Comparison of ENCODE assay signal across 18 mouse cellular contexts in the genomic region with DNA sequence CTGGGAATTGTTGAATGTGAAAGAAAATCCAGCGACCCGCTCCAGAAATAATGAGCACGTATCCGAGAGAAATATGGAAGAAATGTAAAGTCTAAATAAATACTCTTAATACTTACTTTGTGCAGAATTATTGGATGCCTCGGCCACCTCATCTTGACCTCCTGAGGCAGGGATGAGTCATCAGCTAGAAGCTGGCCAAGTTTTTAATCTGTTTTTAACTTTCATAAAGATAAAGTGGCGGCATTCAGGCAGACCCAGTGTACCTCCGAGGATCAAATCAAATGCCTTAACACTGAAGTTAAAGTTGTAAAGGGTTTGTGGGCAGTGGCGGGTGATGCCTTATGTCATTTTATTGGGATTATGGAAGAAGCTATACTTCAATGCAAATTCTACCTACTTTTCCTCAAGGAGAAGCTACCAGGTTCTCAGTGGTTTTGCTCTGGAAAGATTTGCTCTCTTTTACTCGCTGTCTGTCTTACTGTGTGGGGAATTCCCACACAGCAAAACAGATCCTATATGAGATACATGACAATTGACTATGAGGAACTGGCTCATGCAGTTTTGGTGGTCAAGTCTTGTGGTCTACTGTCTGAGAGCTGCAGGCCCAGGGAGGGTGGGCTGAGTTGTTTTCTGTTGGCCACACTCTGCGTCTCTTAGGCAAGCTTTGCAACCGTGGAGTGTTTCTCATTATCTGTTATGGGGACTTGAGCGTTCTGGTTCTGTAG. TPM values are rescaled to one million over a fixed set of nuclear protein-coding genes. Genes with fewer than 3 reads are reported as not detected.
DNase-seq lines count a peak whose midpoint lies in the region; ATAC-seq and TF ChIP-seq lines count a peak whose summit lies in the region.
"Had no signal": no experiment of that assay in that cellular context is flagged by ENCODE, and none has a peak within 500 bp of the region (broad histone marks: within the 10 kb centered on the region; RNA-seq: fewer than 3 reads in every experiment).

No protein-coding gene starts in this region.

- no peak overlapping the region for H3K4me2 ChIP-seq in liver, postnatal 0 days (ENCODE audit: low read depth, low read length)
- H3K4me2 ChIP-seq in liver, embryonic 12.5 days: no peak overlapping the region
- H3K4me2 ChIP-seq in forebrain, embryonic 15.5 days (replicated peaks): no peak overlapping the region
- H3K4me2 ChIP-seq: midbrain, embryonic 12.5 days had no signal

- no peak for TF ChIP-seq EP300 in liver, postnatal 0 days (IDR thresholded peaks at IDR 0.05; ENCODE audit: low read depth)

- H3K4me1 ChIP-seq in liver, postnatal 0 days (ENCODE audit: insufficient read depth): peaks cover 14% of the 10 kb centered on the region
- H3K4me1 ChIP-seq in liver, embryonic 12.5 days: no peaks in the 10 kb centered on the region
- H3K4me1 ChIP-seq in forebrain, embryonic 15.5 days: no peaks in the 10 kb centered on the region
- H3K4me1 ChIP-seq: midbrain, embryonic 12.5 days had no signal

- H3K4me3 ChIP-seq in liver, postnatal 0 days (ENCODE audit: low read depth, low read length): no peak overlapping the region
- no peak overlapping the region for H3K4me3 ChIP-seq in liver, embryonic 12.5 days
- no peak overlapping the region for H3K4me3 ChIP-seq in forebrain, embryonic 15.5 days
- H3K4me3 ChIP-seq: midbrain, embryonic 12.5 days had no signal

- no peak overlapping the region for H3K9ac ChIP-seq in liver, postnatal 0 days (replicated peaks)
- no peak overlapping the region for H3K9ac ChIP-seq in liver, embryonic 12.5 days
- no peak overlapping the region for H3K9ac ChIP-seq in forebrain, embryonic 15.5 days (replicated peaks)
- H3K9ac ChIP-seq: midbrain, embryonic 12.5 days had no signal

- peak overlapping the region; percentile 69 for H3K27ac ChIP-seq in liver, postnatal 0 days (ENCODE audit: low read depth)
- no peak overlapping the region for H3K27ac ChIP-seq in liver, embryonic 12.5 days
- H3K27ac ChIP-seq in forebrain, embryonic 15.5 days (replicated peaks): no peak overlapping the region
- H3K27ac ChIP-seq: hindbrain, postnatal 0 days; midbrain, embryonic 12.5 days had no signal

- no peaks in the 10 kb centered on the region for H3K9me3 ChIP-seq in liver, postnatal 0 days (ENCODE audit: low read length)
- H3K9me3 ChIP-seq in liver, embryonic 12.5 days (replicated peaks): no peaks in the 10 kb centered on the region
- H3K9me3 ChIP-seq in forebrain, embryonic 15.5 days: no peaks in the 10 kb centered on the region
- H3K9me3 ChIP-seq: midbrain, embryonic 12.5 days had no signal

- peak; percentile 49 for ATAC-seq in liver, postnatal 0 days
- no peak for ATAC-seq in liver, embryonic 12.5 days
- peak; percentile 80 for ATAC-seq in CD4-positive, CD25-positive, alpha-beta regulatory T cell, adult 4 months
- ATAC-seq in hematopoietic stem cell, adult 5-6 weeks (replicated peaks in 1 of 2; ENCODE audit: insufficient read depth in 1 of 2, low FRiP score in 2 of 2, low TSS enrichment in 1 of 2, low read depth in 1 of 2, poor library complexity in 2 of 2, severe bottlenecking in 2 of 2): peak; percentile 92 to 95
- no peak for ATAC-seq in forebrain, embryonic 15.5 days (replicated peaks)
- ATAC-seq: hindbrain, postnatal 0 days had no signal

- DNase-seq in liver, postnatal 0 days: no peak
- DNase-seq in splenic B cell, adult 2 months (ENCODE audit: low read depth, low spot score): peak; percentile 59
- no peak for DNase-seq in kidney, adult 11 months
- DNase-seq: cerebellum, adult 9-10 months; gastrocnemius, postnatal 36 days; layer of hippocampus, adult 9-11 months; liver; lung, postnatal 10 days had no signal

- no peaks in the 10 kb centered on the region for H3K27me3 ChIP-seq in liver, postnatal 0 days (ENCODE audit: insufficient read depth, low read length)
- no peaks in the 10 kb centered on the region for H3K27me3 ChIP-seq in liver, embryonic 12.5 days (replicated peaks)
- H3K27me3 ChIP-seq in splenic B cell, adult 2 months (ENCODE audit: control insufficient read depth, insufficient read depth, low read length, poor library complexity, severe bottlenecking): no peaks in the 10 kb centered on the region
- peaks cover 14% of the 10 kb centered on the region for H3K27me3 ChIP-seq in forebrain, embryonic 15.5 days
- H3K27me3 ChIP-seq: midbrain, embryonic 12.5 days had no signal

- TF ChIP-seq CTCF in liver, postnatal 0 days (IDR thresholded peaks at IDR 0.05; ENCODE audit: low read depth): no peak

- H3K36me3 ChIP-seq in liver, postnatal 0 days (replicated peaks; ENCODE audit: insufficient read depth, low read length): no peaks in the 10 kb centered on the region
- H3K36me3 ChIP-seq in liver, embryonic 12.5 days: no peaks in the 10 kb centered on the region
- H3K36me3 ChIP-seq in splenic B cell, adult 2 months (ENCODE audit: control insufficient read depth, insufficient read depth, low read length, poor library complexity, severe bottlenecking): no peaks in the 10 kb centered on the region
- H3K36me3 ChIP-seq in forebrain, embryonic 15.5 days: no peaks in the 10 kb centered on the region
- H3K36me3 ChIP-seq: midbrain, embryonic 12.5 days had no signal

- 51% methylated on average over 12 of the region's 12 CpGs for WGBS in liver, postnatal 0 days (ENCODE audit: insufficient replicate concordance)
- WGBS in liver, embryonic 12.5 days (ENCODE audit: insufficient replicate concordance): 55% methylated on average over 12 of the region's 12 CpGs
- 93% methylated on average over 12 of the region's 12 CpGs for WGBS in forebrain, embryonic 15.5 days

RNA-seq across cellular contexts. Expression of a gene that starts 42.8 kb away (rescaled TPM):
- polyA plus RNA-seq in liver, postnatal 0 days (2015; fragmentation: Nextera tagmentation; extraction: Ambion mirVana): not detected in 2 replicates
- not detected in 2 replicates for polyA plus RNA-seq in liver, embryonic 12.5 days (2016; fragmentation: Nextera tagmentation; extraction: Ambion mirVana)
- not detected for polyA plus RNA-seq in CD4-positive, CD25-positive, alpha-beta regulatory T cell, adult 4 months (2017; shearing (Covaris generic))
- total RNA-seq in hematopoietic stem cell, adult 5-6 weeks (2017): not detected in 2 replicates
- polyA plus RNA-seq in forebrain, embryonic 15.5 days (2015; fragmentation: Nextera tagmentation; extraction: Ambion mirVana): not detected in 2 replicates
- total RNA-seq: gastrocnemius, postnatal 36 days; hindbrain, postnatal 0 days; left cerebral cortex, postnatal 14 days had no signal
- polyA plus RNA-seq: heart, embryonic 14.5 days; hindbrain, postnatal 0 days; kidney, embryonic 16.5 days; midbrain, embryonic 12.5 days; neural tube, embryonic 11.5 days had no signal

Comparison
In these comparisons a context has a peak if more than half of its experiments do, and no peak if none do; other contexts are left out.
1. ATAC-seq: peak in liver, postnatal 0 days (single experiment), CD4-positive, CD25-positive, alpha-beta regulatory T cell, adult 4 months (single experiment) and hematopoietic stem cell, adult 5-6 weeks (2 of 2); none in liver, embryonic 12.5 days (single experiment) and forebrain, embryonic 15.5 days (single experiment).